Mouse (Mus musculus) erythroblast, embryonic 14.5 days (primary cell): ENCODE measurements at regions not wholly inside any gene's neighbourhood (a gene's known extent, or its start where the extent isn't known, plus 50 kb on each side); places are given as distances from the start of the nearest gene placed in this dataset.

Experiments used
- H3K27me3 ChIP-seq: 2 replicates; pipeline ENCODE4 v1.6.1; 2012; ENCODE audit warnings: inconsistent platforms; ENCODE audit not compliant: control insufficient read depth
- H3K36me3 ChIP-seq: 2 replicates; pipeline ENCODE4 v1.6.1; 2012; ENCODE audit warnings: mild to moderate bottlenecking, inconsistent platforms; ENCODE audit not compliant: control insufficient read depth
- H3K4me1 ChIP-seq: 2 replicates; pipeline ENCODE4 v1.6.1; 2012; ENCODE audit warnings: inconsistent platforms; ENCODE audit not compliant: control insufficient read depth
- H3K4me3 ChIP-seq: replicated peaks from 2 replicates; pipeline ENCODE3; 2012; ENCODE audit warnings: moderate library complexity, mild to moderate bottlenecking, inconsistent platforms
- H3K9me3 ChIP-seq: 2 replicates; pipeline ENCODE4 v1.6.1; 2012; ENCODE audit warnings: low read length, inconsistent platforms, mixed read lengths; ENCODE audit not compliant: control insufficient read depth
- GATA1 ChIP-seq: IDR thresholded peaks from 2 replicates; pipeline ENCODE4 v1.6.1; 2012; ENCODE audit warnings: low read length, inconsistent platforms, mixed read lengths
- TAL1 ChIP-seq: IDR thresholded peaks from 3 replicates; pipeline ENCODE4 v1.6.1; 2012; ENCODE audit warnings: low read length, inconsistent platforms, mixed read lengths

DNA sequence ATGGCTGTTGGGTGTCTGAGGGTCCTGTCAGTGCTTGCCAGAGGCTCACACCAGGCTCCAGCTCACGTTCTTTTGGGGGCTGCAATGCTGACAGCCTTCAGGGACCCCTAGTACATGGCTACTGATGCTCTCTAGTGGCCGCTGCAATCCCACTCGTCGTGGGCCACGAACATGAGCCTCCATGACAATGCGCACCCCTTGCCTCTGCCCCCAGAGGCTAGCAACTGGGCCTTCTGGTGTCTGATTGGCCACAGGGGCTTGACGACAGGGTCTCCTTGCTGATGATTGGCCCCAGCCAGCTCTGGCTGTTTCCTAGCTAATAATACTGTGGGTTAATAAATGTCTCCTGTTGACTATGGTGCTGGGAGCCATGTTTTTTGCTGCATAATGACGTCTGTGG lies 61.1 kb downstream of the Rtl1 start:
- peaks cover 28% of the 10 kb centered on the region for H3K9me3 ChIP-seq
- no peak for TF ChIP-seq TAL1
- no peak for TF ChIP-seq GATA1
- peaks cover 27% of the 10 kb centered on the region for H3K27me3 ChIP-seq
- no peak overlapping the region for H3K4me3 ChIP-seq
- H3K36me3 ChIP-seq = no peaks in the 10 kb centered on the region
- H3K4me1 ChIP-seq = no peaks in the 10 kb centered on the region

DNA sequence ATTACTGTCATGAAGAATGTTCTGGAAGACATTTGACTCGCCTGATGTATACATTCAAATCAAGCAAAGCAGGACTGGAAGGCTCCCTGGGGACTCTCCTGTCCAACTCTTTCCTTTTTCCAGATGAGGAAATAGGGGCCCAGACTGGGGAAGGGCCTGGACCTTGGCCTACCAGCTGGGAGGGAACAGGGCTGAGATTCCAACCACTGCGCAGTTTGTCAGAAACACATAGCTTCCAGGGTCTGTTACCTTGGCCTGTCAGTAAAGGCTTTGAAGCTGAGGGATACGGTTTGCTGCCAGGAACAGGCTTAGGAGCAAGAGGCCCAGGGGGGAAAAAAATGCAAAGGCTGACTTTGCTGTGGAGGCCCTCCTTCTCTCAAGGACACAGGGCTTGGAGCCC lies 61.5 kb downstream of the Rtl1 start:
- TF ChIP-seq GATA1 (no peak), TAL1 (no peak)
- Histone ChIP-seq H3K36me3 (no peaks in the 10 kb centered on the region), H3K27me3 (peaks cover 27% of the 10 kb centered on the region), H3K4me3 (no peak overlapping the region), H3K4me1 (no peaks in the 10 kb centered on the region), H3K9me3 (peaks cover 28% of the 10 kb centered on the region)

DNA sequence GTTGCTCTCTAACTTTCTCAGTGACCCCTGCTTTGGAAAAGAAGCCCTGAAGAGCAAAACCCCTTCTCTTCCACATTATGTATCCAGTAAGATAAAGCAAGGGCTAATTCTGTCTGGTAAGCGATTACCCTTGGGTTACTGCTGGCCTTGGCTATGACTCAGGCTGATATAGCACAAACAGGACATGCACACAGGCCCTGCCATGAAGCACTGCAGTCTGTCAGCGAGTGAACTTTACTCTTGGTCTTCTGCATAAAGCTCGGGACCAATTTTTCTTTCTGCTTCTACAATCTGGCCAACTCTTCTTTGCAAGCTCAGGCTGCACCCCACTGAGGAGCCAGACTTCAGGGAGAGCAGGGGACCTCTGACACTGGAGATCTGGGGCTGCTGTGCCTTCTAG lies 63.6 kb downstream of the Rtl1 start:
- no peaks in the 10 kb centered on the region for H3K36me3 ChIP-seq
- H3K27me3 ChIP-seq = peaks cover 29% of the 10 kb centered on the region
- H3K9me3 ChIP-seq = peaks cover 20% of the 10 kb centered on the region
- TF ChIP-seq TAL1 (no peak), GATA1 (no peak)
- no peak overlapping the region for H3K4me3 ChIP-seq
- H3K4me1 ChIP-seq = no peaks in the 10 kb centered on the region

DNA sequence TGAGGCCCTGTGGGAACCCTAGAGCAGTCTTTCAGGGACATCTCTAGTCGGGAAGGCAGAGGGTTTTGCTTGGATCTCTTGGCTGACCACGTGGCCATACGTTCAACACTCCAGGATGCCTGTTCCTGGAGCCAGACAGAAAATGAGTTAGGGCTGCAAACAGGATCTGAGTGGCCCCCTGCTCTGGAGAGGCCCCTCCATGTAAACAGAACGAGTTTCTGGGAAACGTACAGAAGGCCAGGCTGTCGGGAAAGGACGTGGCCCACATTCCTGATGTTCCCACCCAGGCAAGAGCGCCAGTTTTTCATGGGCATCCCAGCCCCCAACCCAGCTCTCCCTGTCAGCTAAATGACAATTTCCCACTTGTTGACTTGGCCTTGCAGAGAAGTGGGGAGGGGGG lies 67.7 kb downstream of the Rtl1 start:
- Histone ChIP-seq H3K36me3 (no peaks in the 10 kb centered on the region), H3K9me3 (peaks cover 10% of the 10 kb centered on the region), H3K4me3 (no peak overlapping the region), H3K4me1 (no peaks in the 10 kb centered on the region; the same call in 1 of the 2 replicates), H3K27me3 (peaks cover 31% of the 10 kb centered on the region)
- TF ChIP-seq TAL1 (no peak), GATA1 (no peak)

DNA sequence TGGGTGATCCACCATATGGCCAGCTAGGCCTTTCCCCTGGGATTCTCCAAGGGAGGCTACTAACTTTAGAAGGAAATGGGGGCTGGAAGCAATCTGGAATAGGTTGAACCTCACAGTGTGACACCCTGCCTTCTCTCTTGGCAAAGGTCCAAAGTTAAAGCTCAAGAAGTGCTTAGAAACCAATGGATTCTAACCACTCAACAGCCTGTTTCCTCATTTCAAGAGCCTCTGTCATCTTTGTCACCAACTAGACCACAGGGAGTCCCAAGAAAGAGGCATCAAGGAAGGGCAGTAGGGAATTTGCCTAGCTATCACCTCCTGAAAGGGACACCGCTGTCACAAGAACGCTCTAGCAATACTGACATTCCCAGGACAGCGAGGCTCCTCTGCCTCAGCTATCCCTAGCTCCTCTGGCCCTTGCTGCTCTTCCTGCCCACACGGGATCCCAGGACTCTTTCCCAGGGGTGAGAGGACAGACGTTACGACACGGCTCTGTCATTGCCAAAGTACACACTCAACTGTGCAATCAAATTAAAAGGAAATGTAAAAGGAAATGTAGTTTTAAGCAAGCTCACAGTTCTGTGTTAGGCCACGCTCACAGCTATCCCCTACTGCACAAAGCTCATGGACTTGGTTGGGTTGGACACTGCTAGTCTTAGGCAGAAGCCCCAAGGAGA lies 68.6 kb downstream of the Rtl1 start:
- no peaks in the 10 kb centered on the region; the same call in 1 of the 2 replicates for H3K4me1 ChIP-seq
- peaks cover 16% of the 10 kb centered on the region for H3K9me3 ChIP-seq
- peaks cover 32% of the 10 kb centered on the region for H3K27me3 ChIP-seq
- no peak overlapping the region for H3K4me3 ChIP-seq
- H3K36me3 ChIP-seq = no peaks in the 10 kb centered on the region
- TF ChIP-seq GATA1 (no peak), TAL1 (no peak)

DNA sequence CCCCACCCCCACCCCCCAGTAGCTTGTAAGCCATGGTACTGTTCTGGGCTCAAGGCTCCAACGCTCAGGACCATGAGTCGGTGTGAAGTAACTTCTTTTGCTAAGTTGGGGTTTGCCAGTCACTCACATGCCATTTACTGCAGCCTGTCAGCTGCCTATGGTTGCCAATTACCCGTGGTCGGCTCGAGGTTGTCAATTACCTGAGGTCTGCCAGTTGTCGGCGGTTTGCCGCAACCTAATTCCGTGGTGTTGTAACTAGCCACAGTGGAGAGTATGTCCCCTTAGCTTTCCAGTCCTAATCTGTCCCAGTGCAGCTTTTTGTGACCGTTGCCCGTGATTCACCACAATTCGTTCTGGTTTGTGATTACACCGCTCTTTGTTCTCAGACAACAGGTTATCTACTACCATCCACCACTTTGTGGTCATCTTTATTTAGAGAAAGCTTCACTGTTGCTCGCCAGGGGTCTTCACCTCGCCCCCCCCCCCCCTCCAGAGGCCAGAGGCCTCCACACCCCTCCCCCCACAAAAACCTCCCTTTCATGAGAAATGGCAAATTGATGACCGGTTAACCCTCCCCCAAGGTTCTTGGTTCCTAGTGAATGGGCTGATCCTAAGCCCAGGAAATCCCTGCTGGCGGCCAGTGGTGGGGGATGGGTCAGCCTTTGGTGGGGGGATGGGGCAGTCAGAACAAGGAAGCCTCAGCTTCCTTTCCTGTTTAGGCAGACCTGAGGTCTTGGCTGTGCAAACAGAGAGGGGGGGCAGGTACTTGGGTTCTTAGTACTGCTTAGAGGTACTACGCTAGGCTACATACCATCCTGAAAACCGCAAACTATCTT lies 69.7 kb downstream of the Rtl1 start:
- Histone ChIP-seq H3K4me1 (no peaks in the 10 kb centered on the region; the same call in 1 of the 2 replicates), H3K27me3 (peaks cover 32% of the 10 kb centered on the region), H3K36me3 (no peaks in the 10 kb centered on the region), H3K4me3 (no peak overlapping the region), H3K9me3 (peaks cover 18% of the 10 kb centered on the region)
- no peak for TF ChIP-seq GATA1
- no peak for TF ChIP-seq TAL1

DNA sequence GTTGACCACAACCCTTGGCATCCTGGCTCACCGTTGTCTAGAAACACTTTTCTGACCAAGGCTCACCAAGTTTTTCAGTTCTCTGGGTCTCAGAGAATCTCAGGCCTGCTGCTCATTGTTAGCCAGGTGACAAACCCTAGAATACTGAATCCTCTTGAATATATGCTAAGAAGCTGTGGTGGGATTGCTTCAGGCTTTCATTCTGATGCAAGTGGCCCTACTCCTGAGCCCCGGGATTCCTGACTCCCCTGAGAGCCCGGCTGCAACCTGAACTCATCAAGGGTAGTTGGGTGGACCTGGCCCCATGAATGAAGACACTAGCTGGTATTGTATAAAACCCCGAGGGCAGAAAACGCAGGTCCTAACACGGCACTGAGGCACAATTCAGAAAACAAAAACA lies 70.6 kb downstream of the Rtl1 start:
- Histone ChIP-seq H3K9me3 (peaks cover 18% of the 10 kb centered on the region), H3K36me3 (no peaks in the 10 kb centered on the region), H3K27me3 (peaks cover 32% of the 10 kb centered on the region), H3K4me1 (no peaks in the 10 kb centered on the region; the same call in 1 of the 2 replicates), H3K4me3 (no peak overlapping the region)
- TF ChIP-seq GATA1 = no peak
- no peak for TF ChIP-seq TAL1

DNA sequence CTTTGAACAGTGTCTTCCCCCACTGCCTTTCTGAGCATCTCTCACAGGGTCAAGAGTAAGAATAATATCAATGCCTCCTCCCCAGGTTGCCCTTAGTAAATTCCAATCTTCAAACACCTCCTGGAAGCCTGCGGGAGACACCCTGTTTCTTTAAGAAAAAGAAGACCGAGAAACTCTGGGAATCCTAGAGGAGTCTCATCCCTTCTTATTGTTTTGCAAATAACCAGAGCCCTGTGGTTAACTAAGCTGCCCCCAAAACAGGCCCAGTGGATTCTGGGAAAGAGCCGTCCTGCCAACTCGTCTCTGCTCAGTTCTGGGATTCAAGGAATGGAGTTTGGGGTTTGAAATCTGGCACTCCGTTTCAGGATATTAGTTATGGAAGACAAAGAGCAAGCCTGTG lies 71.2 kb downstream of the Rtl1 start:
- peaks cover 32% of the 10 kb centered on the region for H3K27me3 ChIP-seq
- peaks cover 18% of the 10 kb centered on the region for H3K9me3 ChIP-seq
- H3K36me3 ChIP-seq = no peaks in the 10 kb centered on the region

DNA sequence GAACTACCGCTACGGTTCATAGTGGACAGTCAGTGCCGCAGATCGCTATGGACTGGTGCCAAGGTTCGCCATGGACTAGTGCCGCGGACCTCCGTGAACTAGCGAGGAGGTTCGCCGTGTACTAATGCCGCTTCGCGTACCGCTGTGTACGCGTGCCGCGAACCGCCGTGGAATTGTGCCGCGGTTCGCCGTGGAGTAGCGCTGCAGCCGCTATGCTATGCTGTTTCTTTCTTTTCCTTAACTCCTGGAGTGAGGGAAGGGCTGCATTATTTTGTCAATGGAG lies 71.9 kb downstream of the Rtl1 start:
- peaks cover 32% of the 10 kb centered on the region for H3K27me3 ChIP-seq

More for the DNA sequence above, 71.2 kb downstream of the Rtl1 start:
- TF ChIP-seq GATA1 (no peak), TAL1 (no peak)
- no peaks in the 10 kb centered on the region; the same call in 1 of the 2 replicates for H3K4me1 ChIP-seq
- no peak overlapping the region for H3K4me3 ChIP-seq

More for the DNA sequence above, 71.9 kb downstream of the Rtl1 start:
- Histone ChIP-seq H3K36me3 (no peaks in the 10 kb centered on the region), H3K4me1 (no peaks in the 10 kb centered on the region; the same call in 1 of the 2 replicates), H3K4me3 (peak overlapping the region; percentile 6), H3K9me3 (peaks cover 18% of the 10 kb centered on the region)
- TF ChIP-seq GATA1 (no peak), TAL1 (no peak)
